Mouse (Mus musculus) small intestine, adult 2 months (tissue): ENCODE results near the gene Apbb2. TPM values are rescaled to one million over a fixed set of nuclear protein-coding genes. Genes with fewer than 3 reads are reported as not detected.
A peak's percentile ranks its signal among the peaks of the same experiment; 100 is the strongest.

Source experiments
- H3K27ac ChIP-seq: fragments of 200-500 bp; 2 replicates; pipeline ENCODE4 v1.5.1; 2012; ENCODE audit warnings: low read depth, low read length, control low read depth, inconsistent platforms; ENCODE audit not compliant: insufficient read depth
- H3K27me3 ChIP-seq: fragments of 200-500 bp; 2 replicates; pipeline ENCODE4 v1.6.1; 2012; ENCODE audit warnings: mild to moderate bottlenecking, moderate library complexity, low read length, inconsistent platforms; ENCODE audit not compliant: control insufficient read depth, insufficient read depth
- H3K36me3 ChIP-seq: fragments of 200-500 bp; 2 replicates; pipeline ENCODE4 v1.6.1; 2012; ENCODE audit warnings: mild to moderate bottlenecking, low read length, control low read depth, inconsistent platforms; ENCODE audit not compliant: control insufficient read depth, insufficient read depth
- H3K4me1 ChIP-seq: fragments of 200-500 bp; 2 replicates; pipeline ENCODE4 v1.6.1; 2012; ENCODE audit warnings: low read length, inconsistent platforms, mixed read lengths; ENCODE audit not compliant: control insufficient read depth, insufficient read depth, insufficient read length
- H3K4me3 ChIP-seq: fragments of 200-500 bp; 2 replicates; pipeline ENCODE4 v1.5.1; 2012; ENCODE audit warnings: low read depth, mild to moderate bottlenecking, control low read depth, inconsistent platforms, low read length, moderate library complexity
- CTCF ChIP-seq: fragments of 200-500 bp; IDR thresholded peaks from 2 replicates; pipeline ENCODE4 v1.5.1; 2012; ENCODE audit warnings: low read depth, mild to moderate bottlenecking, control low read depth, inconsistent platforms, low read length, moderate library complexity, mixed read lengths; ENCODE audit not compliant: insufficient replicate concordance, insufficient read length; ENCODE audit errors: extremely low read depth
- POLR2A ChIP-seq: fragments of 200-500 bp; IDR thresholded peaks from 2 replicates; pipeline ENCODE4 v1.6.1; 2012; ENCODE audit warnings: low read depth, mild to moderate bottlenecking, control low read depth, inconsistent platforms, low read length, moderate library complexity
- WGBS: fragments of 180-500 bp; shearing (Covaris S2); methylation state at CpG from one replicate; pipeline ENCODE4 v1.1.7; 2018; 5-methylcytosine and 5-hydroxymethylcytosine counted together
- polyA plus RNA-seq: library from polyadenylated mRNA; depleted of rRNA; stranded (reverse); fragments of >200 nt; gene quantifications from 2 replicates; pipeline ENCODE4 v1.2.3, GENCODE M21; 2012

The Apbb2 gene
- polyA plus RNA-seq, 1 experiment: 8.3 TPM

- TF ChIP-seq CTCF: peak; percentile 45; the same call in 1 of the 2 replicates
- no peak for TF ChIP-seq POLR2A
Measured at GRCm38 (mm10) chr5:66620191-66620625, 1.6 kb upstream of the Apbb2 start.

GRCm38 (mm10) chr5:66619675-66620074, 1.1 kb upstream of the Apbb2 start:
- Histone ChIP-seq H3K27me3 (no peaks in the 10 kb centered on the region), H3K4me3 (peak overlapping the region; percentile 65), H3K4me1 (peaks cover 12% of the 10 kb centered on the region; the same call in 1 of the 2 replicates), H3K36me3 (no peaks in the 10 kb centered on the region), H3K27ac (0 out of 2 replicates have a peak overlapping the region, but pooled peaks have one; percentile 34)
- WGBS: 27% methylated on average over 8 of the region's 8 CpGs
- TF ChIP-seq CTCF (no peak), POLR2A (no peak)

More at GRCm38 (mm10) chr5:66620191-66620625, 1.6 kb upstream of the Apbb2 start:
- H3K4me1 ChIP-seq: peaks cover 9% of the 10 kb centered on the region; the same call in 1 of the 2 replicates
- no peaks in the 10 kb centered on the region for H3K27me3 ChIP-seq
- WGBS: under 1% methylated on average over 41 of the region's 41 CpGs
- H3K4me3 ChIP-seq: peak overlapping the region; percentile 65
- H3K27ac ChIP-seq: peak overlapping the region; percentile 34
- no peaks in the 10 kb centered on the region for H3K36me3 ChIP-seq

GRCm38 (mm10) chr5:66619195-66619594, 611 bp upstream of the Apbb2 start:
- Histone ChIP-seq H3K36me3 (no peaks in the 10 kb centered on the region), H3K4me1 (peaks cover 17% of the 10 kb centered on the region; the same call in 1 of the 2 replicates), H3K27ac (peak overlapping the region; percentile 36), H3K27me3 (no peaks in the 10 kb centered on the region), H3K4me3 (peak overlapping the region; percentile 89)
- TF ChIP-seq CTCF: no peak
- TF ChIP-seq POLR2A: no peak
- WGBS: 18% methylated on average over 11 of the region's 11 CpGs

GRCm38 (mm10) chr5:66617921-66618460, 593 bp downstream of the Apbb2 start:
- no peak for TF ChIP-seq POLR2A
- TF ChIP-seq CTCF: no peak
- Histone ChIP-seq H3K27me3 (no peaks in the 10 kb centered on the region), H3K36me3 (no peaks in the 10 kb centered on the region), H3K27ac (peak overlapping the region; percentile 92), H3K4me1 (peaks cover 20% of the 10 kb centered on the region; the same call in 1 of the 2 replicates), H3K4me3 (peak overlapping the region; percentile 89)
- under 1% methylated on average over 51 of the region's 54 CpGs for WGBS

- Histone ChIP-seq H3K4me3 (no peak overlapping the region), H3K4me1 (peaks cover 20% of the 10 kb centered on the region; the same call in 1 of the 2 replicates), H3K27ac (peak overlapping the region; percentile 64), H3K36me3 (no peaks in the 10 kb centered on the region), H3K27me3 (no peaks in the 10 kb centered on the region)
- 24% methylated on average over 4 of the region's 4 CpGs for WGBS
- TF ChIP-seq CTCF: no peak
- TF ChIP-seq POLR2A: no peak
Measured at GRCm38 (mm10) chr5:66614940-66615339, 3.6 kb downstream of the Apbb2 start.

GRCm38 (mm10) chr5:66613725-66614124, 4.9 kb downstream of the Apbb2 start:
- no peak overlapping the region for H3K4me3 ChIP-seq
- H3K4me1 ChIP-seq: peaks cover 18% of the 10 kb centered on the region; the same call in 1 of the 2 replicates
- TF ChIP-seq POLR2A: no peak
- no peak for TF ChIP-seq CTCF
- H3K36me3 ChIP-seq: no peaks in the 10 kb centered on the region
- 66% methylated on average over 3 of the region's 3 CpGs for WGBS
- H3K27ac ChIP-seq: no peak overlapping the region
- no peaks in the 10 kb centered on the region for H3K27me3 ChIP-seq

GRCm38 (mm10) chr5:66612964-66613363, 5.6 kb downstream of the Apbb2 start:
- H3K4me1 ChIP-seq: peaks cover 18% of the 10 kb centered on the region; the same call in 1 of the 2 replicates
- H3K4me3 ChIP-seq: no peak overlapping the region
- TF ChIP-seq POLR2A (no peak), CTCF (no peak)
- 81% methylated on average over 5 of the region's 5 CpGs for WGBS
- no peaks in the 10 kb centered on the region for H3K36me3 ChIP-seq
- H3K27me3 ChIP-seq: no peaks in the 10 kb centered on the region
- H3K27ac ChIP-seq: no peak overlapping the region

- Histone ChIP-seq H3K36me3 (no peaks in the 10 kb centered on the region), H3K27me3 (no peaks in the 10 kb centered on the region), H3K4me3 (no peak overlapping the region), H3K4me1 (peaks cover 18% of the 10 kb centered on the region; the same call in 1 of the 2 replicates), H3K27ac (no peak overlapping the region)
- TF ChIP-seq POLR2A (no peak), CTCF (no peak)
- WGBS: 67% methylated on average over 4 of the region's 4 CpGs
Measured at GRCm38 (mm10) chr5:66611851-66612250, 6.7 kb downstream of the Apbb2 start.
